Comparison of ENCODE assay signal across 20 mouse cellular contexts in the genomic region with DNA sequence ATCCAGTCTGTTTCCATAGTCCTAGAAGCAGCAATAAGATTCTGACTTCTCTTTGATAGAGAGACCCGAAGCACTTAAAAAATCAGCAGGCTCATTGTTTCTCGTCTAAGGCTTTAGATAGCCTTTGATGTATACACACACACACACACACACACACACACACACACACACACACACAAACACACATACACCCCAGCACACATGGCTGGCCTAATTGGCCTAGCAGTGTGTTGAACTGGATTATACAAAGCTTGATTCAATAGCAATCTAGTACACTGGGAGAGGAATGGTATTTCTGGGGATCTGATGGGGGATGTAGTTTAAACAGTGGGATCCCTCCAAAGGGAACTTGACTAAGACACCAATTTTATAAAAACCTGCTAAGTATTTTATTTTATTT.
DNase-seq lines count a peak whose midpoint lies in the region; ATAC-seq lines count a peak whose summit lies in the region.
"Had no signal": no experiment of that assay in that cellular context is flagged by ENCODE, and none has a peak within 500 bp of the region (broad histone marks: within the 10 kb centered on the region; RNA-seq: fewer than 3 reads in every experiment).

No protein-coding gene starts in this region.

- no peak overlapping the region for H3K4me3 ChIP-seq in forebrain, embryonic 11.5 days (ENCODE audit: low read depth, low read length)
- no peak overlapping the region for H3K4me3 ChIP-seq in forebrain, embryonic 16.5 days (replicated peaks; ENCODE audit: low read length)
- H3K4me3 ChIP-seq in midbrain, embryonic 11.5 days (ENCODE audit: low read depth, low read length): no peak overlapping the region
- no peak overlapping the region for H3K4me3 ChIP-seq in midbrain, embryonic 10.5 days
- H3K4me3 ChIP-seq: embryonic facial prominence, embryonic 13.5 days; embryonic facial prominence, embryonic 15.5 days; erythroblast, embryonic 14.5 days had no signal

- 0 out of 2 replicates have a peak, but pooled peaks cover 2% of the 10 kb centered on the region for H3K4me1 ChIP-seq in forebrain, embryonic 11.5 days (replicated peaks; ENCODE audit: control insufficient read depth, insufficient read depth, low read length)
- peaks cover 3% of the 10 kb centered on the region; the same call in 1 of the 2 replicates for H3K4me1 ChIP-seq in forebrain, embryonic 16.5 days (replicated peaks; ENCODE audit: control insufficient read depth, insufficient read depth, low read length)
- H3K4me1 ChIP-seq in midbrain, embryonic 11.5 days (ENCODE audit: control insufficient read depth, insufficient read depth, low read length): no peaks in the 10 kb centered on the region
- peaks cover 10% of the 10 kb centered on the region for H3K4me1 ChIP-seq in midbrain, embryonic 10.5 days

- H3K27me3 ChIP-seq in forebrain, embryonic 11.5 days (ENCODE audit: control insufficient read depth, insufficient read depth, low read length): no peaks in the 10 kb centered on the region
- no peaks in the 10 kb centered on the region for H3K27me3 ChIP-seq in forebrain, embryonic 16.5 days (replicated peaks; ENCODE audit: control insufficient read depth, insufficient read depth, low read length)
- H3K27me3 ChIP-seq in midbrain, embryonic 11.5 days (ENCODE audit: control insufficient read depth, insufficient read depth, low read length): no peaks in the 10 kb centered on the region
- no peaks in the 10 kb centered on the region for H3K27me3 ChIP-seq in midbrain, embryonic 10.5 days (ENCODE audit: low read depth, poor library complexity, severe bottlenecking)
- H3K27me3 ChIP-seq: embryonic facial prominence, embryonic 13.5 days; embryonic facial prominence, embryonic 15.5 days had no signal

- no peaks in the 10 kb centered on the region for H3K36me3 ChIP-seq in forebrain, embryonic 11.5 days (ENCODE audit: control insufficient read depth, insufficient read depth, low read length)
- no peaks in the 10 kb centered on the region for H3K36me3 ChIP-seq in forebrain, embryonic 16.5 days (ENCODE audit: control insufficient read depth, insufficient read depth)
- H3K36me3 ChIP-seq in midbrain, embryonic 11.5 days (ENCODE audit: control insufficient read depth, insufficient read depth, low read length): no peaks in the 10 kb centered on the region
- no peaks in the 10 kb centered on the region for H3K36me3 ChIP-seq in midbrain, embryonic 10.5 days
- H3K36me3 ChIP-seq: embryonic facial prominence, embryonic 13.5 days; embryonic facial prominence, embryonic 15.5 days had no signal

- H3K9me3 ChIP-seq in forebrain, embryonic 11.5 days (ENCODE audit: control insufficient read depth, low read length): no peaks in the 10 kb centered on the region
- H3K9me3 ChIP-seq in forebrain, embryonic 16.5 days (ENCODE audit: control insufficient read depth, low read length): no peaks in the 10 kb centered on the region
- H3K9me3 ChIP-seq in midbrain, embryonic 11.5 days (ENCODE audit: control insufficient read depth, low read length): no peaks in the 10 kb centered on the region
- H3K9me3 ChIP-seq in midbrain, embryonic 10.5 days (replicated peaks): no peaks in the 10 kb centered on the region
- H3K9me3 ChIP-seq: embryonic facial prominence, embryonic 13.5 days; embryonic facial prominence, embryonic 15.5 days had no signal

- ATAC-seq in forebrain, embryonic 11.5 days (replicated peaks; ENCODE audit: low FRiP score): peak; percentile 49; the same call in 1 of the 2 replicates
- ATAC-seq in forebrain, embryonic 16.5 days: no peak
- ATAC-seq in midbrain, embryonic 11.5 days (ENCODE audit: low FRiP score): 0 out of 2 replicates have a peak, but pooled peaks have one; percentile 33
- ATAC-seq: forebrain, embryonic 14.5 days had no signal

- no peak overlapping the region for H3K9ac ChIP-seq in forebrain, embryonic 11.5 days (ENCODE audit: low read length)
- H3K9ac ChIP-seq in forebrain, embryonic 16.5 days (replicated peaks; ENCODE audit: low read depth, low read length): no peak overlapping the region
- H3K9ac ChIP-seq in midbrain, embryonic 11.5 days (ENCODE audit: low read length): no peak overlapping the region
- H3K9ac ChIP-seq: embryonic facial prominence, embryonic 13.5 days; embryonic facial prominence, embryonic 15.5 days had no signal

- no peak overlapping the region for H3K27ac ChIP-seq in forebrain, embryonic 11.5 days (ENCODE audit: low read depth, low read length)
- H3K27ac ChIP-seq in forebrain, embryonic 16.5 days (ENCODE audit: low read length): no peak overlapping the region
- no peak overlapping the region for H3K27ac ChIP-seq in midbrain, embryonic 11.5 days (ENCODE audit: low read depth, low read length)
- H3K27ac ChIP-seq in midbrain, embryonic 10.5 days (replicated peaks): no peak overlapping the region
- H3K27ac ChIP-seq: embryonic facial prominence, embryonic 13.5 days; embryonic facial prominence, embryonic 15.5 days had no signal

- H3K4me2 ChIP-seq in forebrain, embryonic 11.5 days (ENCODE audit: low read depth, low read length, severe bottlenecking): no peak overlapping the region
- no peak overlapping the region for H3K4me2 ChIP-seq in forebrain, embryonic 16.5 days (ENCODE audit: low read length)
- no peak overlapping the region for H3K4me2 ChIP-seq in midbrain, embryonic 11.5 days
- H3K4me2 ChIP-seq: embryonic facial prominence, embryonic 13.5 days; embryonic facial prominence, embryonic 15.5 days had no signal

- DNase-seq in forebrain, embryonic 11.5 days (ENCODE audit: low spot score): peak; percentile 59
- no peak for DNase-seq in midbrain, embryonic 11.5 days (ENCODE audit: low spot score, missing footprints)
- no peak for DNase-seq in midbrain, embryonic 10.5 days (ENCODE audit: low spot score)
- peak; percentile 16 for DNase-seq in retina, postnatal 1 day
- no peak for DNase-seq in kidney, postnatal 10 days
- DNase-seq: adrenal gland, adult 2 months; adrenal gland, postnatal 10 days; adrenal gland, postnatal 25 days; cerebellum, adult 11 months; cerebellum, adult 18-20 months; cerebellum, adult 8-10 months; cerebellum, adult 9-11 months; cerebellum, postnatal 14 days; cerebellum, postnatal 36 days; embryo, embryonic 11 days had no signal

- WGBS in forebrain, embryonic 11.5 days: 31% methylated on average over 2 of the region's 2 CpGs
- WGBS in forebrain, embryonic 16.5 days: 17% methylated on average over 2 of the region's 2 CpGs
- WGBS in midbrain, embryonic 11.5 days: 47% methylated on average over 2 of the region's 2 CpGs
- 61% methylated on average over 2 of the region's 2 CpGs for WGBS in midbrain, embryonic 10.5 days

Comparison
In these comparisons a context has a peak if more than half of its experiments do, and no peak if none do; other contexts are left out.
1. DNase-seq: peak in forebrain, embryonic 11.5 days (single experiment) and retina, postnatal 1 day (single experiment); none in midbrain, embryonic 11.5 days (single experiment), midbrain, embryonic 10.5 days (single experiment) and kidney, postnatal 10 days (single experiment).